Comparison of ENCODE assay signal across 17 mouse cellular contexts in the genomic region with DNA sequence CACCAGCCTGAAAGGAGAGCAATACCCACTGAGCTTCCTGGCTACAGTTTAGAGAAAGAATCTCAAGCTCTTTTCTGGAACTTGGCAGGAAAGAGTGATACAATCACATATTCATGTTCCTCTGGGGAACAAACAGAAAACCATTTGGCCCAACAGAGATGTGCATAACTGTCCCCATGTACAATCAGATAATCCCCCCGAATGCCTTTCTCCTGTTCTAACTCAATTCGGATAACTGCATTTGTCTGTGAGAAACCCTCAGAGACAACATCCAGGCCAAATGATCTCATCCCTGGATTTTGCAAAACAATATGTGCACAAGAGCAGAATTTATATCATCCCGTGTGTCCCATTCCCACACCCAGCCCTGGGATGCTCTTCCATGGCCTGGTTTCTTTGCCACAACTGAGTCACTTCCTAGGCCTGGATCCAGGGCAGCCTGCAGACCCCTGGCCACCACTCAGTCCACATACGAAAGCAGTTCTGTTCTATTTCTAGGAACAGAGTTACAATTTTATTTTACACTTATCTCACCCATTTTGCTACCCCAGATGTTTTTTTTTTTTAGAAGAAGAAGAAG. TPM values are rescaled to one million over a fixed set of nuclear protein-coding genes. Genes with fewer than 3 reads are reported as not detected.
DNase-seq lines count a peak whose midpoint lies in the region; ATAC-seq and TF ChIP-seq lines count a peak whose summit lies in the region.
"Had no signal": no experiment of that assay in that cellular context is flagged by ENCODE, and none has a peak within 500 bp of the region (broad histone marks: within the 10 kb centered on the region; RNA-seq: fewer than 3 reads in every experiment).

No protein-coding gene starts in this region.

- no peak overlapping the region for H3K27ac ChIP-seq in heart, postnatal 0 days (ENCODE audit: low read depth)
- H3K27ac ChIP-seq in heart, embryonic 10.5 days: no peak overlapping the region
- H3K27ac ChIP-seq in embryonic facial prominence, embryonic 15.5 days (replicated peaks): peak overlapping the region; percentile 51
- no peak overlapping the region for H3K27ac ChIP-seq in kidney, embryonic 16.5 days (ENCODE audit: low read length)
- H3K27ac ChIP-seq: embryonic facial prominence, embryonic 13.5 days; forebrain, embryonic 13.5 days; heart, embryonic 13.5 days; hindbrain, embryonic 13.5 days; liver, embryonic 14.5 days; neural tube, embryonic 12.5 days had no signal

- no peaks in the 10 kb centered on the region for H3K9me3 ChIP-seq in heart, postnatal 0 days (replicated peaks; ENCODE audit: control insufficient read depth, low read length)
- H3K9me3 ChIP-seq in heart, embryonic 10.5 days: no peaks in the 10 kb centered on the region
- H3K9me3 ChIP-seq in embryonic facial prominence, embryonic 15.5 days (replicated peaks): no peaks in the 10 kb centered on the region
- no peaks in the 10 kb centered on the region for H3K9me3 ChIP-seq in kidney, embryonic 16.5 days (ENCODE audit: low read length)
- H3K9me3 ChIP-seq: embryonic facial prominence, embryonic 13.5 days; forebrain, embryonic 13.5 days; heart, embryonic 13.5 days; hindbrain, embryonic 13.5 days; neural tube, embryonic 12.5 days had no signal

- no peak for TF ChIP-seq EP300 in heart, postnatal 0 days (IDR thresholded peaks at IDR 0.05; ENCODE audit: low read depth)

- DNase-seq in heart, postnatal 0 days (ENCODE audit: low spot score): peak; percentile 13
- DNase-seq in heart, embryonic 10.5 days (ENCODE audit: low spot score): no peak
- peak; percentile 63 for DNase-seq in MN1 (ENCODE audit: low spot score)
- DNase-seq in heart, postnatal 14 days: peak; percentile 49 to 67
- no peak for DNase-seq in left cerebral cortex, postnatal 36 days (ENCODE audit: low spot score in 2 of 2)
- DNase-seq: cerebellum, adult 9-10 months; layer of hippocampus, postnatal 36 days; left cerebral cortex, postnatal 4 days; thymus, postnatal 14 days had no signal

- H3K4me2 ChIP-seq in heart, postnatal 0 days (ENCODE audit: low read depth, low read length): no peak overlapping the region
- H3K4me2 ChIP-seq in embryonic facial prominence, embryonic 15.5 days (replicated peaks): no peak overlapping the region
- no peak overlapping the region for H3K4me2 ChIP-seq in kidney, embryonic 16.5 days (replicated peaks; ENCODE audit: low read depth, low read length)
- H3K4me2 ChIP-seq: embryonic facial prominence, embryonic 13.5 days; forebrain, embryonic 13.5 days; heart, embryonic 13.5 days; hindbrain, embryonic 13.5 days; neural tube, embryonic 12.5 days had no signal

- H3K4me3 ChIP-seq in heart, postnatal 0 days (ENCODE audit: low read depth, low read length): no peak overlapping the region
- no peak overlapping the region for H3K4me3 ChIP-seq in heart, embryonic 10.5 days
- no peak overlapping the region for H3K4me3 ChIP-seq in embryonic facial prominence, embryonic 15.5 days (replicated peaks)
- H3K4me3 ChIP-seq in kidney, embryonic 16.5 days (ENCODE audit: low read length): no peak overlapping the region
- H3K4me3 ChIP-seq: embryonic facial prominence, embryonic 13.5 days; forebrain, embryonic 13.5 days; heart, embryonic 13.5 days; hindbrain, embryonic 13.5 days; neural tube, embryonic 12.5 days had no signal

- H3K27me3 ChIP-seq in heart, postnatal 0 days (ENCODE audit: control insufficient read depth, insufficient read depth, low read length): no peaks in the 10 kb centered on the region
- H3K27me3 ChIP-seq in heart, embryonic 10.5 days (ENCODE audit: insufficient read depth, poor library complexity, severe bottlenecking): no peaks in the 10 kb centered on the region
- no peaks in the 10 kb centered on the region for H3K27me3 ChIP-seq in embryonic facial prominence, embryonic 15.5 days
- H3K27me3 ChIP-seq in kidney, embryonic 16.5 days (ENCODE audit: insufficient read depth, low read length): no peaks in the 10 kb centered on the region
- H3K27me3 ChIP-seq: embryonic facial prominence, embryonic 13.5 days; forebrain, embryonic 13.5 days; heart, embryonic 13.5 days; hindbrain, embryonic 13.5 days; neural tube, embryonic 12.5 days had no signal

- 70% methylated on average over 4 of the region's 4 CpGs for WGBS in heart, postnatal 0 days
- 77% methylated on average over 4 of the region's 4 CpGs for WGBS in heart, embryonic 10.5 days
- WGBS in embryonic facial prominence, embryonic 15.5 days: 51% methylated on average over 4 of the region's 4 CpGs
- WGBS in kidney, embryonic 16.5 days: 84% methylated on average over 4 of the region's 4 CpGs

- intact Hi-C loops in heart, postnatal 14 days (cut with DNase I): no loop called here
- intact Hi-C loops in left cerebral cortex, postnatal 36 days (cut with DNase I): no loop called here

- no peak overlapping the region for H3K9ac ChIP-seq in heart, postnatal 0 days (replicated peaks; ENCODE audit: low read depth, low read length)
- H3K9ac ChIP-seq in embryonic facial prominence, embryonic 15.5 days: no peak overlapping the region
- H3K9ac ChIP-seq in kidney, embryonic 16.5 days (replicated peaks; ENCODE audit: low read length): no peak overlapping the region
- H3K9ac ChIP-seq: embryonic facial prominence, embryonic 13.5 days; forebrain, embryonic 13.5 days; heart, embryonic 13.5 days; hindbrain, embryonic 13.5 days; liver, embryonic 14.5 days; neural tube, embryonic 12.5 days had no signal

- no peaks in the 10 kb centered on the region for H3K4me1 ChIP-seq in heart, postnatal 0 days (ENCODE audit: control insufficient read depth, insufficient read depth)
- H3K4me1 ChIP-seq in heart, embryonic 10.5 days: no peaks in the 10 kb centered on the region
- H3K4me1 ChIP-seq in embryonic facial prominence, embryonic 15.5 days: peaks cover 7% of the 10 kb centered on the region; the same call in 1 of the 2 replicates
- H3K4me1 ChIP-seq in kidney, embryonic 16.5 days (ENCODE audit: insufficient read depth, low read length): peaks cover 15% of the 10 kb centered on the region
- H3K4me1 ChIP-seq: embryonic facial prominence, embryonic 13.5 days; forebrain, embryonic 13.5 days; heart, embryonic 13.5 days; hindbrain, embryonic 13.5 days; neural tube, embryonic 12.5 days had no signal

- no peak for TF ChIP-seq CTCF in heart, postnatal 0 days (IDR thresholded peaks at IDR 0.05; ENCODE audit: low read depth)

- no peaks in the 10 kb centered on the region for H3K36me3 ChIP-seq in heart, postnatal 0 days (replicated peaks; ENCODE audit: control insufficient read depth, insufficient read depth, low read length)
- no peaks in the 10 kb centered on the region for H3K36me3 ChIP-seq in heart, embryonic 10.5 days
- H3K36me3 ChIP-seq in embryonic facial prominence, embryonic 15.5 days: no peaks in the 10 kb centered on the region
- H3K36me3 ChIP-seq in kidney, embryonic 16.5 days (ENCODE audit: insufficient read depth, low read length): no peaks in the 10 kb centered on the region
- H3K36me3 ChIP-seq: embryonic facial prominence, embryonic 13.5 days; heart, embryonic 13.5 days; hindbrain, embryonic 13.5 days; neural tube, embryonic 12.5 days had no signal

- 0 out of 2 replicates have a peak, but pooled peaks have one; percentile 33 for ATAC-seq in heart, postnatal 0 days (ENCODE audit: insufficient read depth, low read depth)
- peak; percentile 60; the same call in 1 of the 2 replicates for ATAC-seq in embryonic facial prominence, embryonic 15.5 days (ENCODE audit: insufficient number of reproducible peaks, low FRiP score, low TSS enrichment, low read depth)
- ATAC-seq in kidney, embryonic 16.5 days (ENCODE audit: low FRiP score, low TSS enrichment): no peak
- ATAC-seq: forebrain, embryonic 13.5 days had no signal

RNA-seq across cellular contexts. Expression of gene Lhfpl2, which starts 45.5 kb away (rescaled TPM):
- total RNA-seq in heart, postnatal 0 days (2014; rRNA removed; ENCODE audit: low replicate concordance): 20.9 and 22.5 TPM in 2 replicates
- 10.8 and 11.8 TPM in 2 replicates for polyA plus RNA-seq in heart, postnatal 0 days (2015; fragmentation: Nextera tagmentation; extraction: Ambion mirVana)
- polyA plus RNA-seq in heart, embryonic 10.5 days (2016; fragmentation: Nextera tagmentation; extraction: Ambion mirVana): 19.3 and 33.6 TPM in 2 replicates
- 77.0 and 91.6 TPM in 2 replicates for polyA plus RNA-seq in embryonic facial prominence, embryonic 15.5 days (2015; fragmentation: Nextera tagmentation; extraction: Ambion mirVana)
- total RNA-seq in heart, postnatal 14 days (2021): 10 to 100 TPM; 12.1 to 14.4 TPM
- 10 to 100 TPM; 12.3 to 12.4 TPM for total RNA-seq in left cerebral cortex, postnatal 36 days (2021)
- polyA plus RNA-seq in kidney, embryonic 16.5 days (2015; fragmentation: Nextera tagmentation; extraction: Ambion mirVana): 91.2 and 96.0 TPM in 2 replicates

Comparison
In these comparisons a context has a peak if more than half of its experiments do, and no peak if none do; other contexts are left out.
1. DNase-seq: peak in heart, postnatal 0 days (single experiment), MN1 (single experiment) and heart, postnatal 14 days (2 of 2); none in heart, embryonic 10.5 days (single experiment) and left cerebral cortex, postnatal 36 days (0 of 2).